Mouse (Mus musculus) liver, embryonic 15.5 days (tissue): Measurements from ENCODE around the gene Nelfe. TPM values are rescaled to one million over a fixed set of nuclear protein-coding genes. Genes with fewer than 3 reads are reported as not detected.
A peak's percentile ranks its signal among the peaks of the same experiment; 100 is the strongest.
"Not testable (repeated sequence)": the region's sequence is repeated elsewhere in the genome, so short reads cannot be mapped to it uniquely, and the experiment has no call there.

Experiments used
- ATAC-seq: fragments of 200-750 bp; cut with Nextera tagmentation; 2 replicates; pipeline ENCODE4 v1.8.0; 2017; ENCODE audit warnings: moderate number of reproducible peaks, mild to moderate bottlenecking, moderate library complexity; ENCODE audit not compliant: insufficient read depth
- H3K27ac ChIP-seq: fragments of 300-500 bp; sonication (generic); replicated peaks from 2 replicates; pipeline ENCODE4 v1.5.1; 2015; ENCODE audit warnings: mild to moderate bottlenecking, inconsistent platforms
- H3K27me3 ChIP-seq: fragments of 300-500 bp; sonication (generic); 2 replicates; pipeline ENCODE4 v1.6.1; 2015; ENCODE audit warnings: mild to moderate bottlenecking, inconsistent platforms
- H3K36me3 ChIP-seq: fragments of 300-500 bp; sonication (generic); replicated peaks from 2 replicates; pipeline ENCODE4 v1.6.1; 2015; ENCODE audit warnings: moderate library complexity, mild to moderate bottlenecking, inconsistent platforms
- H3K4me1 ChIP-seq: fragments of 300-500 bp; sonication (generic); replicated peaks from 2 replicates; pipeline ENCODE4 v1.6.1; 2015; ENCODE audit warnings: inconsistent platforms
- H3K4me2 ChIP-seq: fragments of 300-500 bp; sonication (generic); 2 replicates; pipeline ENCODE4 v1.6.1; 2015; ENCODE audit warnings: moderate library complexity, mild to moderate bottlenecking, inconsistent platforms
- H3K4me3 ChIP-seq: fragments of 300-500 bp; sonication (generic); replicated peaks from 2 replicates; pipeline ENCODE4 v1.5.1; 2015; ENCODE audit warnings: mild to moderate bottlenecking, inconsistent platforms
- H3K9ac ChIP-seq: fragments of 300-500 bp; sonication (generic); 2 replicates; pipeline ENCODE4 v1.6.1; 2015; ENCODE audit warnings: moderate library complexity, mild to moderate bottlenecking, inconsistent platforms
- H3K9me3 ChIP-seq: fragments of 300-500 bp; sonication (generic); replicated peaks from 2 replicates; pipeline ENCODE4 v1.6.1; 2016; ENCODE audit warnings: inconsistent platforms
- WGBS: fragments of 180-500 bp; shearing (Covaris S2); methylation state at CpG from one replicate; pipeline ENCODE4 v1.1.7; 2015; ENCODE audit warnings: mixed read lengths; ENCODE audit not compliant: insufficient replicate concordance; 5-methylcytosine and 5-hydroxymethylcytosine counted together
- polyA plus RNA-seq: library from polyadenylated mRNA; unstranded; fragments of >200 nt; fragmentation: Nextera tagmentation; extraction: Ambion mirVana; gene quantifications from 2 replicates; pipeline ENCODE4 v1.2.1, GENCODE M21; 2015

Nelfe gene
- polyA plus RNA-seq, 1 experiment from 2014 or later = 45.6 TPM

DNA sequence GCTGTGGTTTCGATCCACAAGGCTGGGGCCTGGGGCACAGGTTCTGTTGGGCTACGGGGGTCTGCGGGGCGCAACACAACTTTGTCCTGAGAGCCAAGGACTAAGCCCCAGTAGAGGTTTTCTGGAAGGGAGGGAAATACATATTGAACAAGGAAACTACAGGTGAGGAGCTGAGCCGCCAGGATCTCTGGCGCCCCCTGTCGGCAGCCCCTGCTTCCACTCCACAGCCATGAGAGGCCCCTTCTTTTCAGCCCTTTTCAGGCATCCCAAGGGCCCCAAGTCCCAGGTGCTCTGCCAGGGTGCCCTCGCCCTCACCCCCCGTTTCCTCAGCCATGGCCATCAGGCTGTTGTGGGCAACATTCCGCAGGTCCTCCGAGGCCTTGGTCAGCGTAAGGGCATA, 36.4 kb upstream of the Nelfe start:
- ATAC-seq, H3K9ac ChIP-seq: not testable (repeated sequence)
- WGBS = 48% methylated on average over 12 of the region's 12 CpGs

DNA sequence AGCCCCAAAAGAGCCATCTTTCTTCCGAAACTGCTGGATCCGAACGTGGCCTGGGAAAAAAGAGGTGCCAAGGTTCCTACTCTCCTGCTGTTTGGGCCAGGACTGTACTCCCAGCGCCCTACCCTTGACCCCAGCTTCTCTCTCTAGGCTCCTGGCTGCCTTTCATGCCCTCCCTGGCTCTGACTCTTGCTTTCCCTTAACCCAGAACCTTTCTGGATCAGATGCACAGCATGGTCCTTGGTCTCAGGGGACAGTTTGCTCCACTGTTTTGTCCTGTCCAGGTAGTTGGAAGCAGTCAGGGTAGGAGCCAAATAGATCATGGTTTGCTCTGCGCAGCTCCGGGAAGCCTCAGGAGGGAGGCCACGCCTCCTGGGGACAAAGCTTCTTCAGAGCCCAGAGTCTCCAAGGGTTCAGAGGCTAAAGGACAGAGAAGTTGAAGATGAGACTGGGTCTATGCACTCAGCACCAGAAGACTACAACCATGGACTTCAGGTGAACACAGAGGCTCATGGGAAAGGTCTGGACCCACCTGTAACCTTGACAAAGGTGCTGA, 35.3 kb upstream of the Nelfe start:
- no peaks in the 10 kb centered on the region for H3K27me3 ChIP-seq
- peaks cover 6% of the 10 kb centered on the region for H3K4me1 ChIP-seq
- 59% methylated on average over 7 of the region's 7 CpGs for WGBS
- no peak overlapping the region for H3K27ac ChIP-seq
- no peak overlapping the region for H3K4me2 ChIP-seq
- no peak overlapping the region for H3K9ac ChIP-seq
- H3K9me3 ChIP-seq = no peaks in the 10 kb centered on the region
- no peaks in the 10 kb centered on the region for H3K36me3 ChIP-seq
- H3K4me3 ChIP-seq = no peak overlapping the region
- no peak for ATAC-seq

More for the DNA sequence above, 36.4 kb upstream of the Nelfe start:
- not testable (repeated sequence) for H3K4me2 ChIP-seq, H3K9me3 ChIP-seq, H3K4me1 ChIP-seq, H3K27me3 ChIP-seq, H3K27ac ChIP-seq, H3K36me3 ChIP-seq, H3K4me3 ChIP-seq

DNA sequence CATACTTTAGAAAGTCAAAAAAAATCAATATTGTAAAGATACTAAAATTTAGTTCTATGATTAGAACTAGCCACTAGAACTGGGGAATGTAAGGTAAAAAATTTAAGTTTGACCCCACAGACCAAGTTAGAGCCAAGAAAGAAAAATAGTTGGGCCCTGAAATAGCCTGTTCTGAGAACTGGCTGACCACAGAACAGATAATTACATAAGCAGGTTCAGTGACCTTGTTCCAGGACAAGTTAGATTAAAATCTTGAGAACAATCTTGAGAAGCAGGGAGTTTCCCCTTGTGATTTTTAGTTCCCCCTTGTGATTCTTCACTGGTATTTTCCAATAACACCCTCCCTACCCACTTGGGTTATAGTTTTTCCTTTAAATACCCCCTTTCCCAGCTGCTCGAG, 19.4 kb upstream of the Nelfe start:
- 81% methylated on average over 1 of the region's 1 CpGs for WGBS
- not testable (repeated sequence) for H3K4me1 ChIP-seq, H3K9me3 ChIP-seq

DNA sequence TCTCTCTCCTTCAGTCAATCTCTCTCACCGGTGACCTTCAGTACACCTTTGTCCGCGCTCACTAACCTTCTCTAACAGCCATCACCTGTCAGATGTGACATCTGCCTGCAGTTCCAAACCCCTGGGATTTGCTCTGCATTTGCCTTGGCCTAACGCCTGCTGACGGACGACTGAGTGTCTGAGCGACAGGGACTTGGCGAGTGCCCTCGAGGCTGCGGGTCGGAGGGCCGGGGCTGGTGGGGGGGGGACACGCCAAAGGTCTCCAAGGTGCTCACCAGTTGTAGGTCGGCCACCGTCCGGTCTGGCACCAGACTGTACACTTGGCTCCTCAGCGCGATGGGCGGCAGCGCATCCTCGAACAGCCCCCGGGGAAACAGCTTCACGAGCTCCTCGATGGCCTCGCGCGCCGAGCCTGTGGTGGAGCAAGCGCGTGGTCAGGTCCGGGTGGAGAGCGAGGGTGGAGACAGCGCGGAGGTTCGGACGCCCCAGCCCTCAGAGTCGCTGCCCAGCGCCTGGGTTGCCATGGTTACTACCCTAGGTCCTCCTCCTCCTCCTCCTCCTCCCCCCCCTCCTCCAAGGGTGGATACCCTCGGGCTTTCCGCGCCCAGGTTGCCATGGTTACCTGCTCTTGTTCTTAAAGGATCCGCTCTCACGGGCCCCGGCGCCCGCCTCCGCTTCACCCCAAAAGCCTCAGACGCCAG, 13.9 kb upstream of the Nelfe start:
- Histone ChIP-seq H3K9ac (peak overlapping the region; percentile 81), H3K9me3 (no peaks in the 10 kb centered on the region), H3K36me3 (peaks cover 53% of the 10 kb centered on the region), H3K4me1 (peaks cover 47% of the 10 kb centered on the region), H3K4me2 (peak overlapping the region; percentile 96), H3K27me3 (no peaks in the 10 kb centered on the region), H3K4me3 (peak overlapping the region; percentile 79), H3K27ac (peak overlapping the region; percentile 89)
- 6% methylated on average over 48 of the region's 48 CpGs for WGBS
- ATAC-seq = peak; percentile 80

More for the DNA sequence above, 19.4 kb upstream of the Nelfe start:
- peaks cover 75% of the 10 kb centered on the region for H3K36me3 ChIP-seq
- H3K4me2 ChIP-seq, H3K27ac ChIP-seq, H3K27me3 ChIP-seq, ATAC-seq, H3K4me3 ChIP-seq, H3K9ac ChIP-seq: not testable (repeated sequence)

DNA sequence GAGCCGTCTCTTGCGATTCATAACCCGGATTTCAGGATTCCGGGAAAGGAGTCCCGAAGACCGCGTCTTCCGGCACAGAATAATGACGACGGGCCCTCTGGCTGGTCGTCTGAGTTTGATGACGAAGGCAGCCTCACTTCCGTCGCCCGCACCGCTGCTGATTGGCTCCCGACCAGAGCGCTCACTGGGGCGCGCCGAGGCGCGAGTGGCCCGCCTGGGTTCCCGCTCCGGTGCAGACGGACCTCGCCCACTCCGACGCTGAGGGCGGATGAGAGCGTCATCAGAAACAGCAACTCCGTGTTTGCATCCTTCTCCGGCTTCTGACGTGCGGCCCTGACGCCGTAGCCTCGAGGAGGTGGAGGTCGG, 13.4 kb upstream of the Nelfe start, which contains the start of the genes Stk19 and Dxo:
Stk19 (minus strand) TSS at position 90 of the 366 bp plus-strand sequence.
Dxo (plus strand) TSS at position 164 of the 366 bp plus-strand sequence.
- no peaks in the 10 kb centered on the region for H3K27me3 ChIP-seq
- peak within 1 kb of the TSS; percentile 79 for H3K4me3 ChIP-seq
- peaks cover 55% of the 10 kb centered on the region for H3K36me3 ChIP-seq
- peaks cover 52% of the 10 kb centered on the region for H3K4me1 ChIP-seq
- peak within 1 kb of the TSS; percentile 96 for H3K4me2 ChIP-seq
- H3K27ac ChIP-seq = peak within 1 kb of the TSS; percentile 89
- WGBS = under 1% methylated on average over 40 of the region's 40 CpGs
- H3K9me3 ChIP-seq = no peaks in the 10 kb centered on the region
- peak within 1 kb of the TSS; percentile 81 for H3K9ac ChIP-seq
- ATAC-seq = peak; percentile 91

DNA sequence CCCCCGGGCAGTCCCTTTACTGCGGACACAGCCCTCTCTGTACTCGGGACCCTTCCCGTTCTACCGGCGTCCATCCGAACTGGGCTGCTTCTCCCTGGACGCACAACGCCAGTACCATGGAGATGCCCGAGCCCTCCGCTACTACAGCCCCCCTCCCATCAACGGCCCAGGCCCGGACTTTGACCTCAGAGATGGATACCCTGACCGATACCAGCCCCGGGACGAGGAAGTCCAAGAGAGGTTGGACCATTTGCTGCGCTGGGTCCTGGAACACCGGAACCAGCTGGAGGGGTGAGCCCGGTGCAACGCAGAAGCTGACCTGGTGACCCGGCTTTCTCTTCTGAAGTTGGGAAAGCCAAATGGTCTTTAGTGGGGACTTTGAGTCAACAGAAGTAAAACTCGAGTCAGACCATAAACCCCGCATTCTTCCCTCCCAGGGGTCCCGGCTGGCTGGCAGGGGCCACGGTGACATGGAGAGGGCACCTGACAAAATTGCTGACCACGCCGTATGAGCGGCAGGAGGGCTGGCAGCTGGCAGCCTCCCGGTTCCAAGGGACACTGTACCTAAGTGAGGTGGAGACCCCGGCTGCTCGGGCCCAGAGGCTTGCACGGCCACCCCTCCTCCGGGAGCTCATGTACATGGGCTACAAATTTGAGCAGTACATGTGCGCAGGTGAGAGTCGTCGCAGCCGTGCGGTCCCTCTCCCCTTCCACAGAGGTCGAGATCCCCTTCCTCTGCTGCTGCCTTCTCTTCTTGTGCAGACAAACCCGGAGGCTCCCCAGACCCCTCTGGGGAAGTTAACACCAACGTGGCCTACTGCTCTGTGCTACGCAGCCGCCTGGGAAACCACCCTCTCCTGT, 12.5 kb upstream of the Nelfe start:
- H3K4me2 ChIP-seq = peak overlapping the region; percentile 96
- H3K27me3 ChIP-seq = no peaks in the 10 kb centered on the region
- peak overlapping the region; percentile 79 for H3K4me3 ChIP-seq
- peak overlapping the region; percentile 89 for H3K27ac ChIP-seq
- H3K36me3 ChIP-seq = peaks cover 55% of the 10 kb centered on the region
- peaks cover 53% of the 10 kb centered on the region for H3K4me1 ChIP-seq
- H3K9ac ChIP-seq = peak overlapping the region; percentile 81
- ATAC-seq = no peak
- H3K9me3 ChIP-seq = no peaks in the 10 kb centered on the region
- WGBS = 33% methylated on average over 43 of the region's 43 CpGs

DNA sequence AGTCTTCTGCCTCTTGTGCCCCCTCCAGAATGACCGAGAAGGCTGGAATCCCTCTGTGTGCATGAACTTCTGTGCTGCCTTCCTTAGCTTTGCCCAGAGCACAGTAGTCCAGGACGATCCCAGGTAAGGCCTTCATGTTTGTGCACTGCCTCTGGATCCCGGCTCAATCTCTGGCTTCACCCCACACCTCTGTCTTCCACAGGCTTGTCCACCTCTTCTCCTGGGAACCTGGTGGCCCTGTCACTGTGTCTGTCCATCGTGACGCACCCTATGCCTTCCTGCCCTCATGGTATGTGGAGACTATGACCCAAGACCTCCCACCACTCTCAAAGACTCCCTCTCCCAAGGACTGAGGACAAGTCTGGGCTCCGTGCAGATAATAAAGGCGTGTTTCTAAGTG, 11.4 kb upstream of the Nelfe start:
- ATAC-seq = no peak
- Histone ChIP-seq H3K27ac (no peak overlapping the region), H3K27me3 (no peaks in the 10 kb centered on the region), H3K4me2 (peak overlapping the region; percentile 96; the same call in 1 of the 2 replicates), H3K9me3 (no peaks in the 10 kb centered on the region), H3K4me3 (no peak overlapping the region), H3K9ac (no peak overlapping the region), H3K36me3 (peaks cover 56% of the 10 kb centered on the region), H3K4me1 (peaks cover 53% of the 10 kb centered on the region)
- 81% methylated on average over 7 of the region's 7 CpGs for WGBS

DNA sequence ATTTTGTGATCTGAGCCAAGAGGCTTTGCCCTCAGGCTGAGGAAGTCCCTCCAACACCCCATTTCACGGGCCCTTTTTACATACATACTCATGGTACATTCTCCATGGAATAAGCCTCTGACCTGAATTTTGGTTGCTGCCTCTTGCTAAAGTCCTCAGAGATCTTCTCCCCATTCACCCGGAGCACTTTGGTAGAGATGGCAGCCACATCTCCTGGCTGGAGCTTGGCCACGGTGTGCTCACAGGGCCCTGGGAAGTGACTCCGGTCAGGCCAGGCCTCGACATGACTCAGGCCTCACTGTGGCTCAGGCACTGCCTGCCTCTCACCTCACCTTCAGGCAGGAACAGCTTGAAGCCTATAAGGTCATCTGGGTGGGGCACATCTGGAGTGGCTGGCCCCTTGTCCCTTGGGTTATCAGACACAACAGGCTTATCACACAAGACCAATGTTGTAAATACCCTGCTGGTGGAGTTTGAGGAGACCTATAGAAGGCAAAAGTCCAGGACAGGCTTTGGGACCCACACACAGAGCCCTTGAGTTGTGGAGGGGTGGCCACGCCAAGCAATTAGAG, 9.4 kb upstream of the Nelfe start:
- Histone ChIP-seq H3K9ac (peak overlapping the region; percentile 30; the same call in 1 of the 2 replicates), H3K4me2 (0 out of 2 replicates have a peak overlapping the region, but pooled peaks have one; percentile 25), H3K9me3 (no peaks in the 10 kb centered on the region), H3K27me3 (no peaks in the 10 kb centered on the region), H3K36me3 (peaks cover 73% of the 10 kb centered on the region), H3K4me3 (no peak overlapping the region), H3K27ac (peak overlapping the region; percentile 65), H3K4me1 (peaks cover 45% of the 10 kb centered on the region)
- 71% methylated on average over 6 of the region's 6 CpGs for WGBS
- ATAC-seq = peak; percentile 5; the same call in 1 of the 2 replicates

DNA sequence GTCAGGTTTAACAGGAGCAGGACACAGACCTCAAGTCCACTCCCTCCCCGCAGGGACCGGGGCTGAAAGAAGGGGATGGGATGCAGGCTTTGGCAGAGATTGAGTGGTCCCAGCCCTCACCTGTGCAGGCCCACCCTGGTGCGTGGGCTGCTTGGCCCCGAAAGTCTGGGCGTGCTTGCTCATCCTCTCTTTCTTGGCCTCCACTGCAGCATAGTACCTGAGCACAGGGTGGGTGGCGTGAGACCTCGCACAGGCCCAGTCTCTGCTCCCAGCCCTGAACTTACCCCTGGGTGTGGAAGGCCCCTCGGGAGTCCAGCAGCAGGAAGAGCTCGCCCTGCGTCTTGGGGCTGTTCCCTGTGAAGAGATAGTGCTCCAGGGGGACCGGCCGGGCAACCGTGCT, 5.3 kb upstream of the Nelfe start:
- WGBS = 85% methylated on average over 13 of the region's 13 CpGs
- Histone ChIP-seq H3K4me1 (peaks cover 32% of the 10 kb centered on the region), H3K4me3 (no peak overlapping the region), H3K9me3 (no peaks in the 10 kb centered on the region), H3K4me2 (no peak overlapping the region), H3K27me3 (no peaks in the 10 kb centered on the region), H3K9ac (no peak overlapping the region), H3K36me3 (peaks cover 83% of the 10 kb centered on the region), H3K27ac (no peak overlapping the region)
- ATAC-seq = no peak

DNA sequence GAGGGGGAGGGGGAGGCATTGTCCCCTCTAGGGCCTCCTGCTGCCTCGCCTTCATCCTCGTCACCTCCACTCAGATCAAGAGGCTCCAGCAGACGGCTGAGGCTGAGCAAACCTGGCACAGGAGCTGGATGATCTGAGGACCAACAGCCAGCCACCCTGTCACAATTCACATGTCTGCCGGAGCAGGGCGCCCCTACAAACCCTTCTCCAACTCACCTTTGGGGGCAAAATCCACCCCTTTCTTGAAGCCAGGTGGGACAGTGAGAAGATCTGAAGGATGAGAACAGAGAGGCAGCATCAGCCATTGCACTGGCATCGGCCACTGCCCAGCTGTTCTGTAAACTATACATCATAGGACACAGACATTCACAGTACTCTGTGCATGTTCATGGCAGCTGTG, 3.0 kb upstream of the Nelfe start:
- H3K27me3 ChIP-seq = no peaks in the 10 kb centered on the region
- ATAC-seq = no peak
- no peaks in the 10 kb centered on the region for H3K9me3 ChIP-seq
- 71% methylated on average over 6 of the region's 6 CpGs for WGBS
- H3K4me3 ChIP-seq = no peak overlapping the region
- H3K4me2 ChIP-seq = no peak overlapping the region
- no peak overlapping the region for H3K27ac ChIP-seq
- H3K4me1 ChIP-seq = peaks cover 30% of the 10 kb centered on the region
- H3K9ac ChIP-seq = no peak overlapping the region
- peaks cover 64% of the 10 kb centered on the region for H3K36me3 ChIP-seq

DNA sequence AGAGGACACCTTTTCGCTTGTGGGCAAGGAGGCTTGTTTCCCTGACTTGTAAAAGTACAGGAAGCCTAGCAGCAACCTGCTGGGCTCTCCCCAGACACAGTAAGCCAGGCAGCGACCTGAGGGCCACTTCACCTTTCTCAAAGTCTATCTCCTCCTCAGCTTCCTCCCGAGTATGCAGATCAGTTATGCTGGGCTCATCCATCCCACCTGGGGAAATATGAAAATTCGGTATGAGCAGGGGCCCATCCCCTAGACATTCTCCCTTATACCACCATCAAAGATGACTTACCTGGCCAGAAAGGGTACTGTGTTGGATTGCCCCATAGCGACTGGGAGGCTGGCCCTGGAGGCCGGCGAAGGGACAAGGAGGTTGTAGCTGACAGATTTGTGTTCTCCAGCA, 2.6 kb upstream of the Nelfe start:
- Histone ChIP-seq H3K9ac (no peak overlapping the region), H3K36me3 (peaks cover 64% of the 10 kb centered on the region), H3K4me3 (no peak overlapping the region), H3K27me3 (no peaks in the 10 kb centered on the region), H3K4me2 (no peak overlapping the region), H3K9me3 (no peaks in the 10 kb centered on the region), H3K4me1 (peaks cover 35% of the 10 kb centered on the region), H3K27ac (no peak overlapping the region)
- no peak for ATAC-seq
- WGBS = 78% methylated on average over 7 of the region's 7 CpGs
